8 mouse cellular contexts compared by ENCODE assay signal in the genomic region with DNA sequence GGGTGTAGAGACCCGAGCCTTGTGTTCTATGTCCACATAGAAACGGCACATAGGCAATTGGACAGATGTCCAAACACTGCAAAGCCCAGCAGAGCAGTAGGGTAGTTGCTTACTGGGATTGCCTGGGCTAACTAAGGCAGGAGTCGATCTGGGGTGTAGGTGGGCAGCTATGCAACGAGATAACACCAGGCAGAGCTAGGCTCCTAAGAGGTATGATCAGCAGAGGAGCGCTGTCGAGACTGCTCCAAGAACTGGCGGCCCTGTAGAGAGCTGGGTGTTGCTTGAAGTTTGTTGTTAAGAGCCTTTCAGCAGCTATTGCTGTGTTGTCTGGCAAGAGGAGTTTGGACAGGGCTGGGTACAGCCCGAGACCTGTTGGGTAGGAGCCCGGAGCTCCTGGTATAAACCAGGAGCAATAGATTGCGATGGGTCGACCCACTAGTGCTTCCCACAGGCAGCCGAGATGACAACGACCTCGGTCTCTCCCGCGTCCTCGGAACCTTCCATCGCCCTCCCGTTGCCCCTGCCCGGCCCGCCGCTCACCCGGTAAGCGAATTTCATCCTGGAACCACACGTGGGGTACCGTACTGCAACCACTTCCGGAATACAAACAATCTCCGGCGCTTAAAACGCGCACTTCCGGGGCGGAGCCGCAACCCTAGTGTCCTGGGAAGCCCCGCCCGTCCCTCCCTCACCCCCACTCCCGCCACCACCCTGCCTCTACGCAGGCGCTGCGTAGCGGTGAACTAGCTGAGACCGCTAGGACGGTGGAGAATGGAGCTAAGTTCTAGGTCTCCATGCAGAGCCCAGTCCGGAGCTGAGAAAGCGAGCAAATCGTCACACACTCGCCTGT. TPM values are rescaled to one million over a fixed set of nuclear protein-coding genes. Genes with fewer than 3 reads are reported as not detected.
DNase-seq lines count a peak whose midpoint lies in the region; ATAC-seq and TF ChIP-seq lines count a peak whose summit lies in the region.

TSS of gene Pwp2 (minus strand) at position 619 of the 850 bp plus-strand sequence.

- peak within 1 kb of the TSS; percentile 55 for H3K9ac ChIP-seq in ES-Bruce4 (ENCODE audit: low read depth, poor library complexity, severe bottlenecking)
- H3K9ac ChIP-seq in forebrain, embryonic 13.5 days, result peak within 1 kb of the TSS; percentile 69
- H3K9ac ChIP-seq in neural tube, embryonic 15.5 days (replicated peaks), result peak within 1 kb of the TSS; percentile 53

- intact Hi-C loops in heart, postnatal 14 days (cut with DNase I), result loop anchor here (5.0 to 10.0 kb wide), 2 partner anchors 218 to 390 kb away; partner anchors contain the start of gene Ilvbl

- no peak for TF ChIP-seq CTCF in ES-Bruce4 (IDR thresholded peaks at IDR 0.05; ENCODE audit: low read depth, low read length)

- peak within 1 kb of the TSS; percentile 89 for H3K4me2 ChIP-seq in forebrain, embryonic 13.5 days
- H3K4me2 ChIP-seq in neural tube, embryonic 15.5 days, result peak within 1 kb of the TSS; percentile 97

- H3K27ac ChIP-seq in ES-Bruce4 (ENCODE audit: insufficient read depth, low read length), result no peak within 1 kb of the TSS
- H3K27ac ChIP-seq in forebrain, embryonic 13.5 days, result peak within 1 kb of the TSS; percentile 27
- H3K27ac ChIP-seq in neural tube, embryonic 15.5 days (replicated peaks), result peak within 1 kb of the TSS; percentile 79

- H3K36me3 ChIP-seq in ES-Bruce4 (ENCODE audit: control insufficient read depth, insufficient read depth, low read length, poor library complexity, severe bottlenecking), result peaks cover 16% of the 10 kb centered on the region
- H3K36me3 ChIP-seq in forebrain, embryonic 13.5 days (ENCODE audit: poor library complexity, severe bottlenecking), result peaks cover 63% of the 10 kb centered on the region
- H3K36me3 ChIP-seq in neural tube, embryonic 15.5 days, result peaks cover 58% of the 10 kb centered on the region

- peak; percentile 91 for ATAC-seq in cerebellum, adult (ENCODE audit: insufficient number of reproducible peaks, low FRiP score, low TSS enrichment)
- ATAC-seq in forebrain, embryonic 13.5 days, result peak; percentile 97
- ATAC-seq in neural tube, embryonic 15.5 days (ENCODE audit: low FRiP score), result peak; percentile 96

- DNase-seq in heart, postnatal 14 days, result peak; percentile 87 to 91
- DNase-seq in layer of hippocampus, adult 11-12 months (ENCODE audit: low spot score), result peak; percentile 91
- DNase-seq in lung, adult 18-20 months, result peak; percentile 87 to 91
- peak; percentile 89 for DNase-seq in testis, postnatal 14 days (ENCODE audit: low spot score)

- peak within 1 kb of the TSS; percentile 84 for H3K4me3 ChIP-seq in ES-Bruce4 (ENCODE audit: low read depth, low read length)
- H3K4me3 ChIP-seq in forebrain, embryonic 13.5 days, result peak within 1 kb of the TSS; percentile 79
- H3K4me3 ChIP-seq in neural tube, embryonic 15.5 days (replicated peaks), result peak within 1 kb of the TSS; percentile 82

- H3K27me3 ChIP-seq in ES-Bruce4 (ENCODE audit: control insufficient read depth, insufficient read depth, low read length, poor library complexity, severe bottlenecking), result no peaks in the 10 kb centered on the region
- H3K27me3 ChIP-seq in forebrain, embryonic 13.5 days, result no peaks in the 10 kb centered on the region
- no peaks in the 10 kb centered on the region for H3K27me3 ChIP-seq in neural tube, embryonic 15.5 days (replicated peaks)

- no peaks in the 10 kb centered on the region for H3K9me3 ChIP-seq in ES-Bruce4 (replicated peaks; ENCODE audit: control insufficient read depth, insufficient read depth, low read length, poor library complexity, severe bottlenecking)
- H3K9me3 ChIP-seq in forebrain, embryonic 13.5 days (replicated peaks), result no peaks in the 10 kb centered on the region
- no peaks in the 10 kb centered on the region for H3K9me3 ChIP-seq in neural tube, embryonic 15.5 days (replicated peaks)

- H3K4me1 ChIP-seq in ES-Bruce4 (ENCODE audit: control insufficient read depth, insufficient read depth, low read length), result no peaks in the 10 kb centered on the region
- peaks cover 15% of the 10 kb centered on the region for H3K4me1 ChIP-seq in forebrain, embryonic 13.5 days
- H3K4me1 ChIP-seq in neural tube, embryonic 15.5 days, result peaks cover 19% of the 10 kb centered on the region

- no peak for TF ChIP-seq EP300 in ES-Bruce4 (IDR thresholded peaks at IDR 0.05; ENCODE audit: insufficient read depth, low read depth, low read length)

- 2% methylated on average over 47 of the region's 47 CpGs for WGBS in forebrain, embryonic 13.5 days
- WGBS in neural tube, embryonic 15.5 days, result 2% methylated on average over 47 of the region's 47 CpGs

- peak; percentile 41 for TF ChIP-seq POLR2A in ES-Bruce4 (IDR thresholded peaks at IDR 0.05; ENCODE audit: insufficient read depth, low read length)

RNA-seq across cellular contexts. Expression of gene Pwp2, which starts in this region (rescaled TPM):
- polyA plus RNA-seq in ES-Bruce4 (2011; ENCODE audit: insufficient read depth, insufficient read length, low read depth, missing spikeins), result 23.3 and 25.4 TPM in 2 replicates
- 19.1 and 23.0 TPM in 2 replicates for polyA plus RNA-seq in forebrain, embryonic 13.5 days (2015; fragmentation: Nextera tagmentation; extraction: Ambion mirVana)
- 1 to 10 TPM; 7.0 to 8.2 TPM for total RNA-seq in heart, postnatal 14 days (2021)
- 14.8 and 19.0 TPM in 2 replicates for polyA plus RNA-seq in neural tube, embryonic 15.5 days (2015; fragmentation: Nextera tagmentation; extraction: Ambion mirVana)
